Mouse (Mus musculus): ENCODE data around the gene Spsb2.

- TF ChIP-seq CTCF (conservative IDR thresholded peaks at IDR 0.05; ENCODE audit: insufficient read depth, insufficient read length, low read depth, low read length) (no peak), POLR2A (IDR thresholded peaks at IDR 0.05; ENCODE audit: low read depth, low read length) (no peak)
These were observed 27.5 kb upstream of the Spsb2 start for GRCm38 (mm10) chr6:124780917-124781316.

All from kidney, adult 2 months (tissue).